8 mouse cellular contexts compared by ENCODE assay signal in the genomic region with DNA sequence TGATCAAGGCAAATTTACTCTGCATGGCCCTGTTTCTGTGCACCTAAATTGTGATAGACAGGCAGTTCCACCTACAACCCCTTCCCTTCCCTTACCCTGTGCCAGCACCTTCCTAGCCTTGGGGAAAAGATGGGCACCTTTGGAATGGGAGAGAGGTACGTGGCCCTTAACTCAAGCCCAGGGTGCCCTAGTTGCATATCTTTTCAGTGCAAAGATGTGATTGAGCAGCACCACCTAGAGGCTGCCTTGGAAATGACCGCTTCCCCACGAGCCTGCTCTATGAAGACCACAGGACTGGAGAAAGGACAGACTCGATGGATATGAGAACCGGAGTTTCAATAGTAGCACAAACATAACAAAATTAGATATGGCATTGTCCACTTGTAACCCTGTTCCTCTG. TPM values are rescaled to one million over a fixed set of nuclear protein-coding genes. Genes with fewer than 3 reads are reported as not detected.
DNase-seq lines count a peak whose midpoint lies in the region; ATAC-seq and TF ChIP-seq lines count a peak whose summit lies in the region.

No protein-coding gene starts in this region.

- DNase-seq in G1E (ENCODE audit: low spot score), result peak; percentile 57
- DNase-seq in forebrain, embryonic 14.5 days (ENCODE audit: low spot score), result peak; percentile 83
- DNase-seq in hindbrain, embryonic 10.5 days (ENCODE audit: low spot score), result peak; percentile 74
- peak; percentile 78 for DNase-seq in layer of hippocampus, adult 9-10 months (ENCODE audit: low spot score)
- DNase-seq in lung, postnatal 10 days, result peak; percentile 82
- peak; percentile 90 for DNase-seq in retina, embryonic 14.5 days (ENCODE audit: low spot score)
- DNase-seq in thymus, postnatal 4 days, result peak; percentile 84

- H3K36me3 ChIP-seq in G1E (replicated peaks), result no peaks in the 10 kb centered on the region
- no peaks in the 10 kb centered on the region for H3K36me3 ChIP-seq in forebrain, embryonic 14.5 days (ENCODE audit: control insufficient read depth, insufficient read depth, low read length)
- H3K36me3 ChIP-seq in hindbrain, embryonic 10.5 days, result no peaks in the 10 kb centered on the region

- 13% methylated on average over 5 of the region's 5 CpGs for WGBS in forebrain, embryonic 14.5 days
- WGBS in hindbrain, embryonic 10.5 days, result 14% methylated on average over 5 of the region's 5 CpGs

- H3K9ac ChIP-seq in forebrain, embryonic 14.5 days (ENCODE audit: low read length), result no peak overlapping the region

- ATAC-seq in G1E (ENCODE audit: extremely low read depth, insufficient number of reproducible peaks, low FRiP score, poor library complexity, severe bottlenecking), result peak; percentile 69
- ATAC-seq in cerebellum, adult (ENCODE audit: insufficient number of reproducible peaks, low FRiP score, low TSS enrichment), result peak; percentile 76; the same call in 1 of the 2 replicates
- ATAC-seq in forebrain, embryonic 14.5 days, result no peak

- peak; percentile 71 for TF ChIP-seq CTCF in G1E (IDR thresholded peaks at IDR 0.05; ENCODE audit: low read depth, low read length)

- H3K27ac ChIP-seq in forebrain, embryonic 14.5 days (ENCODE audit: low read depth, low read length), result no peak overlapping the region
- no peak overlapping the region for H3K27ac ChIP-seq in hindbrain, embryonic 10.5 days

- H3K4me3 ChIP-seq in G1E (ENCODE audit: low read depth, low read length), result no peak overlapping the region
- H3K4me3 ChIP-seq in forebrain, embryonic 14.5 days (ENCODE audit: low read depth, low read length), result no peak overlapping the region
- H3K4me3 ChIP-seq in hindbrain, embryonic 10.5 days, result no peak overlapping the region

- no peak overlapping the region for H3K4me2 ChIP-seq in forebrain, embryonic 14.5 days (ENCODE audit: low read length)

- H3K9me3 ChIP-seq in G1E (replicated peaks), result no peaks in the 10 kb centered on the region
- H3K9me3 ChIP-seq in forebrain, embryonic 14.5 days (replicated peaks; ENCODE audit: control insufficient read depth, low read length), result no peaks in the 10 kb centered on the region
- no peaks in the 10 kb centered on the region for H3K9me3 ChIP-seq in hindbrain, embryonic 10.5 days

- peaks cover 5% of the 10 kb centered on the region; the same call in 1 of the 2 replicates for H3K4me1 ChIP-seq in G1E (ENCODE audit: insufficient read depth, low read depth, low read length)
- H3K4me1 ChIP-seq in forebrain, embryonic 14.5 days (ENCODE audit: control insufficient read depth, insufficient read depth, low read length), result no peaks in the 10 kb centered on the region
- H3K4me1 ChIP-seq in hindbrain, embryonic 10.5 days (replicated peaks), result no peaks in the 10 kb centered on the region

- H3K27me3 ChIP-seq in G1E (ENCODE audit: insufficient read depth, low read length), result no peaks in the 10 kb centered on the region
- H3K27me3 ChIP-seq in forebrain, embryonic 14.5 days (replicated peaks; ENCODE audit: control insufficient read depth, insufficient read depth, low read length), result no peaks in the 10 kb centered on the region
- no peaks in the 10 kb centered on the region for H3K27me3 ChIP-seq in hindbrain, embryonic 10.5 days (ENCODE audit: insufficient read depth, poor library complexity, severe bottlenecking)

RNA-seq across cellular contexts. Expression of a gene that starts 8.1 kb away (rescaled TPM):
- total RNA-seq in G1E (2014; fragmentation: Nextera tagmentation) (1.7 and 2.6 TPM in 2 replicates), G1E (2017) (1.8 and 2.0 TPM in 2 replicates)
- polyA plus RNA-seq in G1E (2012), result 0.84 and 1.4 TPM in 2 replicates
- 1.5 and 2.1 TPM in 2 replicates for polyA plus RNA-seq in forebrain, embryonic 14.5 days (2014; fragmentation: Nextera tagmentation; extraction: Ambion mirVana)
- 1.6 and 2.3 TPM in 2 replicates for polyA plus RNA-seq in hindbrain, embryonic 10.5 days (2016; fragmentation: Nextera tagmentation; extraction: Ambion mirVana)
